Mouse (Mus musculus) T-helper 17 cell (primary cell): Measurements from ENCODE around the gene Gpr146.

Experiments used
- in situ Hi-C, 2 experiments: fragments of 300-600 bp; cut with MboI, MseI; formaldehyde crosslinking; loops; 1 replicate in 1 of 2; 2 replicates in 1 of 2; pipeline ENCODE4 v1.15.1; 2025; ENCODE audit warnings: high pct_unique_total_duplicates in 2 of 2

Gene Gpr146

GRCm38 (mm10) chr5:139380385-139381248 lies 3.1 kb downstream of the Gpr146 start:
- in situ Hi-C loops: no loop called here

GRCm38 (mm10) chr5:139381586-139382513 lies 4.4 kb downstream of the Gpr146 start:
- in situ Hi-C loops: no loop called here

GRCm38 (mm10) chr5:139382760-139383159 lies 5.3 kb downstream of the Gpr146 start:
- in situ Hi-C loops: no loop called here

DNA sequence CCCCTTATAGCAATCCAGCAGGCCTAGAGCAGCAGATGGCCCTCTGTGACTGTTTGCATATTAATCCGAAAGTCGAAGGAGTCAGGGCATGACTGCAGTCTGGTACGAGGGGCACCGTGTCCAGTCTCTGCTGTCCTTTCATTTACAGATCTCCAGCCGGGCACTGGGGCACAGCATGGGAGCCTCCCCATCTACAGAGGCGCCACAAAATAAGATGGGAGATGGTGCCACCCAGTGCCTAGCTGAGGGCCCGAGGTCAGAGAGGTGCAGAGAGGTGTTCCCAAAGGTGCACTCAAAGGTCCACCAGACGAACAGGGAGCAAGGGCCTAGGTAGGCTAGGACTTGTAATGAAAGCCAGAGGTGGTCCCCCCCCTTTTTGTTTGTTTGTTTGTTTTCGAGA lies 5.7 kb downstream of the Gpr146 start:
- in situ Hi-C loops: no loop called here

DNA sequence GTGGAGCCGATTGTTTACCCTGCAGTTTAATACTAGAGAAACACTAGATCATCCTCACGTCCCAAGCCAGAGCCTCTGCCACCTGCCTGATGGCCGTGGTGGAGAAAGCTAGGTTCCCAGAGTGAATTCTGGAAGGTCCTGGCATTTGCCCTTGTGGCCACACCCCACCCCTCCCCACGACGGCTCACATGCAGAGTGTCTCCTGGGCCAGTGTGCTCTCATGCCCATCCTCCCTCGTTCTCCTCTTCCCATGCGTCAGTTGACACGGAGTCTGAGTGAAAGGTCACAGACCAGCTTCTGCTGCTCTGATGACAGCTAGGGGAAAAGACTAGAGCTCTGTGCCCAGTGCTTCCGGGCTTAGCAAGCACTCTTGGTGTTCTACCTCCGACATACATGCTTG lies 7.0 kb downstream of the Gpr146 start:
- in situ Hi-C loops: no loop called here

- in situ Hi-C loops: no loop called here
Observed at GRCm38 (mm10) chr5:139386047-139386446, 8.6 kb downstream of the Gpr146 start.

- in situ Hi-C loops: no loop called here
Observed at GRCm38 (mm10) chr5:139387329-139388194, 10.1 kb downstream of the Gpr146 start.

DNA sequence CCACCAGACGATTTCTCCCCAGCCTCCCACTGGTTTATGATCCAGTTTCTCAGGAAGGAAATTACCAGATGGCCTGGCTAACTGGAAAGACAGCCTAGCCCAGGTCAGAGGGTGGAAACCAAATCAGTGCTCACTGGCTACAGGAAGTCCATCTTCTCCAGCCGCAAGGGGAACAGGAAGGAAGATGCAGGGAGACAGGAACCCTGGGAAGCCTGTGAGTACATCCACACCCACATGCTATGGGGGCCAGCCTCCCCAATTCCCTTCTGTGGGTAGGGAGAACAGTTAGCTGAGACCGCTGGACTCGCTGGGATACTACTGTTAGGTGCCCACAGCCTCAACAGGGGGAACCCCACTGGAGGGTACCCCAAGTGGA lies 10.7 kb downstream of the Gpr146 start:
- in situ Hi-C loops: no loop called here

DNA sequence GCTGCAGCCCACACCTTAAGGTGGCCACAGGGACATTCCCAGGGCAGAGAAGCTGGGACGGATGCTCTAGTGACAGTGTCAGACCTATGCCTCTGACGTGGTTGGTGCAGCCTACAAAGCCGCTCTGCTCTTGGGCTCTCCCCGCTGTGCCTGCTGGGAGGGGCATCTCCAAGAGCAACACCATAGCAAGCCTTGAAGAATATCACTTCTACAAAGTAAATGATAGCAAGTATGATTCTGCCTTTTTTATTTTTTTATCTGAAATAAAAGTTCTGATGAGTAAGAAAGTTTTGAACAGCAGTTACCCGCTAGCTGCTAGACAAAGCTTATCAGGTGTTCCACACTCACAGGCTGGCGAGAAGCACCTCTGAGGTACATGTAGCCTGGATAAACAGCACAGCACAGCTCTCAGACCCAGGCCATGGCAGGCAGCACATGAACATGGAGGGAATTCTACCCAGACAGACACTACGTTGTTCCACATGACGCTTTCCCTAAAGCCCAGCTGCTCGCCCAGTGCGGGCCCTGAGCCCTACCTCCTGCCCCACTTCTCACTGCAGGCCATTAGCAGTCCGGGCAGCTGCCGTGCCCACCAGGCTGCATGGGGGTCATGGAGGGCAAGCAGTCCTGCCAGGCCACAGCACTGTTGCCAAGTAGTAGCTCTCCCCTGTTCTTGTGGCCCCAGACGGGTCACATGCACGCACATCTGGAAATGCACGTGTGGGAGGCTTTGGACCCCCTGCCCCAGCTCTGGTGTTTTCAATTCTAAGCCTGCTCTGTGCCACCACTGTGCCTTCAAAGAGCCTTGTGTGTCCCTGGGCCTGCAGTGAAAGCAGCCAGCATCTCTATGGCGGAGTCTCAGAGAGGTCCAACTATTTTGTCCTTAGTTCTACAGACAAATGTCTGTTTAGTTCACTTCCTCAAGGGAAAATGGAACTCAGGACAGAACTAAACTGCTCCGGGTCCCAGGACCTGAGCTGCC lies 11.5 kb downstream of the Gpr146 start:
- in situ Hi-C loops: no loop called here

- in situ Hi-C loops: loop anchor here in 1 of 2 experiments (10.0 kb wide), 1 partner anchor 1435 kb away; no protein-coding TSS in a partner anchor
Observed at GRCm38 (mm10) chr5:139389676-139390061, 12.2 kb downstream of the Gpr146 start.

- in situ Hi-C loops: loop anchor here in 1 of 2 experiments (10.0 kb wide), 1 partner anchor 1434 kb away; no protein-coding TSS in a partner anchor
Observed at GRCm38 (mm10) chr5:139390324-139391119, 13.0 kb downstream of the Gpr146 start.

DNA sequence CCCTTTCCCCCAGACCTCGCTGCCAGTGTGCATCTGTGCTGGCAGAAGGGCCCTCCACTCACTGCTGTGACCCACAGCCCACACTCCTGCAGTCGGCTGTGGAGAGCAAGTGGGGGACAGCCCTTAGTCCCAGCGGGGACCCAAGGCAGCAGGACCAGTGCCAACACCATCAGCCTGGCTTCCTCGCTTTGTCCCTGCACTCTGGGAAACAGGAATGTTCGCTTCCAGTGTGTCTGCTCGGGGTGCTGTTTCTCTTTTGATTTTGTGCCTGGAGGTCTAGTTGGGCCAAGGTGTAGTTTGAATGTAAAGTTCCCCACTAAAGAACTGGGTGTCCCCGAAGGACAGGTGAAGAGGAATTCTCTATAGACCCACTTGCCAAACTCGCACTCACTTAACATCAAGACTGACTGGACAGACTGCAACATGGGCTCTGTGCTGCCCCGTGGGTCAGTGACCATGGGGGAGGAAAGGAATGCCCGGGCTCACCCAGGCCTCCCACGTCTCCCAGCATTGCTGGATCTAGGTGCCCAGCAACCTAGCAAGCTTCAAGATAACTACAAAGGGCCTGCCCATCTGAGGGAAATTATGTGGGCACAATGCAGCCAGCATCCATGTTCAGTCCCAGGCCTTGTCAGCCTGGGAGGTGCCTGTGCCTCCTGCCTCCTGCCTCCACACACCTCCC lies 14.0 kb downstream of the Gpr146 start:
- in situ Hi-C loops: loop anchor here in 1 of 2 experiments (10.0 kb wide), 1 partner anchor 1433 kb away; no protein-coding TSS in a partner anchor

GRCm38 (mm10) chr5:139392219-139393196 lies 15.0 kb downstream of the Gpr146 start:
- in situ Hi-C loops: loop anchor here in 1 of 2 experiments (10.0 kb wide), 1 partner anchor 1432 kb away; no protein-coding TSS in a partner anchor

GRCm38 (mm10) chr5:139393197-139393588 lies 15.7 kb downstream of the Gpr146 start:
- in situ Hi-C loops: loop anchor here in 1 of 2 experiments (10.0 kb wide), 1 partner anchor 1432 kb away; no protein-coding TSS in a partner anchor

DNA sequence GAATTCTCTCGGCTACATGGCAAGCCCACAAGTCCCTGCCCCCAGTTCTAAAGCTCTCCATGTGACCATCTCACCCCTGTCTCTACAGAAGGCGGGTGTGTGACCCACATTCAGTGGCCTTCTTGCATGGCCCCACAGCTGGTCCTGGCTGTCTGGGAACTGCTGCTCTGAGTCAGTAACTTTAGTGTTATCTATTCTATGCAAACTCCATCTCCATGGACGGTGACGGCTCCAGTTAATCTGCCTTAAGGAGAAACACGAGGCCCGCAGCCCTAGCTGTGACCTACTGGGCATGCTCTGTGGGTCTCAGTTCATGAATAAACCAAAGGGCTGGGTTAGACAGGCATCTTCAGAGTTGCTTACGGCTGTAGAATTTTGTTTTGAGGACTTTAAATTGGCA lies 16.9 kb downstream of the Gpr146 start:
- in situ Hi-C loops: loop anchor here in 1 of 2 experiments (10.0 kb wide), 1 partner anchor 1430 kb away; no protein-coding TSS in a partner anchor

GRCm38 (mm10) chr5:139395528-139395927 lies 18.0 kb downstream of the Gpr146 start:
- in situ Hi-C loops: loop anchor here in 1 of 2 experiments (10.0 kb wide), 1 partner anchor 1429 kb away; no protein-coding TSS in a partner anchor
